Mouse (Mus musculus): Measurements from ENCODE around the gene Mast4. TPM values are rescaled to one million over a fixed set of nuclear protein-coding genes. Genes with fewer than 3 reads are reported as not detected.

Mast4 gene
- total RNA-seq (2023) = 10 to 100 TPM; 16.2 to 17.9 TPM

DNA sequence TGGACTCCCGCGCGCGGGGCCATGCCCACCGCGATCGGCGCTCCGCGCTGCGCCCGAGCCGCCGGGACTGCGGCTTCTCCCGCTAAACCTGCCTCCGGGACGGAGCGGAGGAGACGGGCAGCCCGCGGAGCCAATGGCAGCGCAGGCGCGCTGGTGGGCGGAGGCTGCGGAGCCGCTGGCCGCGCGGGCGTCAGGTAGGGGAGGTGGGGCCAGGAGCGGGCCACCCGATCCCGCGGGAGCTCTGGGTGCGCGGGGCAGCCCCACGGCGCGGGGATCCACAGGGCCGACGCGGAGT lies at the start of gene Mast4:
Gene Mast4 (minus strand): TSS at position 106 of the 295 bp plus-strand sequence.

DNA sequence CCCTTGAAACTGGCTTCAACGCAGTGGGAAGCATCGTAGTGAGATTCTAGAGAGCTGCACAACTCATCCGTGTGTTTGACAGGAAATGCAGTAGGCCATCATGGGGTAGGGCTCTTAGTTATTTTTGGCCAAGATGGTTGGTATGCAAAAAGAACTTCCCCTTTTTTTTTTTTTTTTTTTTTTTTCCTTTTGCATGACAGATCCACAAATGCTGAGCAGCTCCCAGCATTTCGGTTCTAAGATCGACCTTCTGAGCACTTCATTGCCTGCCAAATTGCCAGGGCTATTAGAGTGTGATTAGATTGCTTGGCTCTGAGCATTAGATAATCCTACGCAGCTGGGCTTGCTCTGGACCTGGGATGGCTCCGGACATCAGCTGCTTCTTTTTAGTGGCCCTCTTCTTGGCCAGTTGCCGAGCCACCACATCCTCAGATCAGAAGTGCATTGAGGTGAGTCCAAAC lies 640.9 kb downstream of the Mast4 start, which contains the start of gene Cd180:
Gene Cd180 (plus strand): TSS at position 218 of the 461 bp plus-strand sequence.

Data from T-cell, adult 66 days (primary cell).